Mouse (Mus musculus) MEL (cell line): Measurements from ENCODE around the gene Prrt4. TPM values are rescaled to one million over a fixed set of nuclear protein-coding genes. Genes with fewer than 3 reads are reported as not detected.
A peak's percentile ranks its signal among the peaks of the same experiment; 100 is the strongest.

Experiments
- DNase-seq: peaks from one replicate; pipeline ENCODE4 v3.0.0; 2011; ENCODE audit warnings: low read depth, low spot score
- H3K27ac ChIP-seq: 2 replicates; pipeline ENCODE4 v1.5.1; 2012; ENCODE audit warnings: low read depth, mild to moderate bottlenecking, control low read depth, low read length, moderate library complexity; ENCODE audit not compliant: control insufficient read depth
- H3K27me3 ChIP-seq, 2 experiments: fragments of 150-350 bp in 1 of 2; sonication (generic) in 1 of 2; 2 replicates each; pipeline ENCODE4 v1.6.1; 2012; ENCODE audit warnings: low read length in 2 of 2, mild to moderate bottlenecking in 2 of 2, improper control_type of control experiment in 1 of 2, moderate library complexity in 1 of 2; ENCODE audit not compliant: insufficient read depth in 2 of 2, control insufficient read depth in 1 of 2
- H3K36me3 ChIP-seq, 2 experiments: 2 replicates each; pipeline ENCODE4 v1.6.1; 2012 to 2014; ENCODE audit warnings: low read length in 2 of 2, improper control_type of control experiment in 1 of 2, inconsistent platforms in 1 of 2, mild to moderate bottlenecking in 1 of 2; ENCODE audit not compliant: insufficient read depth in 2 of 2, control insufficient read depth in 1 of 2
- H3K4me1 ChIP-seq, 2 experiments: fragments of 150-350 bp in 1 of 2; sonication (generic) in 1 of 2; 2 replicates each; pipeline ENCODE4 v1.6.1; 2012; ENCODE audit warnings: low read length in 2 of 2, improper control_type of control experiment in 1 of 2, mild to moderate bottlenecking in 1 of 2; ENCODE audit not compliant: insufficient read depth in 2 of 2, control insufficient read depth in 1 of 2
- H3K4me3 ChIP-seq, 2 experiments: fragments of 150-350 bp in 1 of 2; sonication (generic) in 1 of 2; 2 replicates each; pipeline ENCODE4 v1.5.1; 2012; ENCODE audit warnings: low read depth in 2 of 2, low read length in 2 of 2, mild to moderate bottlenecking in 2 of 2, moderate library complexity in 2 of 2, control low read depth in 1 of 2, improper control_type of control experiment in 1 of 2; ENCODE audit not compliant: control insufficient read depth in 1 of 2, insufficient read depth in 1 of 2
- H3K79me2 ChIP-seq: 2 replicates; pipeline ENCODE4 v1.6.1; 2012; ENCODE audit warnings: mild to moderate bottlenecking, low read length, moderate library complexity; ENCODE audit not compliant: control insufficient read depth, poor library complexity, insufficient read depth
- H3K9ac ChIP-seq: 2 replicates; pipeline ENCODE4 v1.6.1; 2012; ENCODE audit warnings: low read depth, mild to moderate bottlenecking, control low read depth, low read length, moderate library complexity; ENCODE audit not compliant: control insufficient read depth, poor library complexity, severe bottlenecking
- H3K9me3 ChIP-seq: fragments of 150-350 bp; sonication (generic); replicated peaks from 2 replicates; pipeline ENCODE4 v1.6.1; 2012; ENCODE audit warnings: mild to moderate bottlenecking, low read length, improper control_type of control experiment, moderate library complexity; ENCODE audit not compliant: insufficient read depth
- CHD1 ChIP-seq: IDR thresholded peaks from 2 replicates; pipeline ENCODE4 v1.6.1; 2012; ENCODE audit warnings: low read depth, mild to moderate bottlenecking, inconsistent platforms, low read length, improper control_type of control experiment
- CHD2 ChIP-seq: IDR thresholded peaks from 2 replicates; pipeline ENCODE4 v1.6.1; 2011; ENCODE audit warnings: low read length, improper control_type of control experiment
- CTCF ChIP-seq, 3 experiments: IDR thresholded peaks in 2 of 3; conservative IDR thresholded peaks in 1 of 3; 2 replicates each; pipeline ENCODE4 v1.5.1; 2011 to 2012; ENCODE audit warnings: low read length in 3 of 3, low read depth in 2 of 3, mild to moderate bottlenecking in 2 of 3, improper control_type of control experiment in 1 of 3, inconsistent platforms in 1 of 3, mixed read lengths in 1 of 3, moderate library complexity in 1 of 3; ENCODE audit not compliant: control insufficient read depth in 1 of 3, insufficient read depth in 1 of 3, poor library complexity in 1 of 3, severe bottlenecking in 1 of 3
- E2F4 ChIP-seq: IDR thresholded peaks from 2 replicates; pipeline ENCODE4 v1.6.1; 2011; ENCODE audit warnings: low read depth, low read length, improper control_type of control experiment, borderline replicate concordance
- ELF1 ChIP-seq: IDR thresholded peaks from 2 replicates; pipeline ENCODE4 v1.6.1; 2014; ENCODE audit warnings: low read depth, mild to moderate bottlenecking, inconsistent platforms, low read length, improper control_type of control experiment, moderate library complexity
- GATA1 ChIP-seq: IDR thresholded peaks from 2 replicates; pipeline ENCODE4 v1.6.1; 2011; ENCODE audit warnings: low read depth, low read length, improper control_type of control experiment
- JUND ChIP-seq: IDR thresholded peaks from 2 replicates; pipeline ENCODE4 v1.6.1; 2011; ENCODE audit warnings: low read depth, mild to moderate bottlenecking, improper control_type of control experiment, low read length
- KAT2A ChIP-seq: conservative IDR thresholded peaks from 2 replicates; pipeline ENCODE4 v1.6.1; 2012; ENCODE audit warnings: low read depth, low read length, improper control_type of control experiment, inconsistent platforms
- MAFK ChIP-seq: IDR thresholded peaks from 2 replicates; pipeline ENCODE4 v1.6.1; 2011; ENCODE audit warnings: low read depth, mild to moderate bottlenecking, low read length, improper control_type of control experiment, borderline replicate concordance
- MEF2A ChIP-seq: IDR thresholded peaks from 2 replicates; pipeline ENCODE4 v1.6.1; 2014; ENCODE audit warnings: low read depth, mild to moderate bottlenecking, inconsistent platforms, low read length, improper control_type of control experiment; ENCODE audit not compliant: poor library complexity, insufficient replicate concordance, severe bottlenecking; ENCODE audit errors: extremely low read depth
- MXI1 ChIP-seq: IDR thresholded peaks from 2 replicates; pipeline ENCODE4 v1.6.1; 2011; ENCODE audit warnings: mild to moderate bottlenecking, low read depth, low read length, improper control_type of control experiment
- MYB ChIP-seq: IDR thresholded peaks from 2 replicates; pipeline ENCODE4 v1.6.1; 2011; ENCODE audit warnings: mild to moderate bottlenecking, low read depth, low read length, improper control_type of control experiment
- NRF1 ChIP-seq: IDR thresholded peaks from 2 replicates; pipeline ENCODE4 v1.6.1; 2014; ENCODE audit warnings: low read depth, mild to moderate bottlenecking, inconsistent platforms, low read length, improper control_type of control experiment, moderate library complexity; ENCODE audit not compliant: poor library complexity, insufficient read depth, severe bottlenecking
- RCOR1 ChIP-seq: IDR thresholded peaks from 2 replicates; pipeline ENCODE4 v1.6.1; 2012; ENCODE audit warnings: low read depth, mild to moderate bottlenecking, inconsistent platforms, low read length, improper control_type of control experiment
- TBP ChIP-seq: IDR thresholded peaks from 2 replicates; pipeline ENCODE4 v1.8.0; 2011; ENCODE audit warnings: low read depth, low read length, improper control_type of control experiment
- TCF12 ChIP-seq: IDR thresholded peaks from 2 replicates; pipeline ENCODE4 v1.6.1; 2014; ENCODE audit warnings: low read depth, mild to moderate bottlenecking, inconsistent platforms, low read length, improper control_type of control experiment, moderate library complexity
- ZMIZ1 ChIP-seq: IDR thresholded peaks from 2 replicates; pipeline ENCODE4 v1.6.1; 2012; ENCODE audit warnings: low read depth, mild to moderate bottlenecking, inconsistent platforms, low read length, improper control_type of control experiment, moderate library complexity
- polyA plus RNA-seq, 2 experiments: library from polyadenylated mRNA; stranded (reverse) in 1 of 2; unstranded in 1 of 2; fragments of >175 nt in 1 of 2; fragments of >200 nt in 1 of 2; gene quantifications; 2 replicates each; pipeline versions ENCODE4 v1.2.1 to v1.2.4; 2012; ENCODE audit warnings: low replicate concordance in 2 of 2, low read depth in 1 of 2; ENCODE audit not compliant: insufficient read length in 2 of 2, insufficient read depth in 1 of 2, missing spikeins in 1 of 2
- total RNA-seq: library from RNA; depleted of rRNA; stranded (reverse); fragments of 300-350 nt; gene quantifications from 2 replicates; pipeline ENCODE4 v1.2.3, GENCODE M21; 2012

Gene Prrt4
- total and polyA plus RNA-seq, 3 experiments, result 0.17 TPM; not detected in 2

- TF ChIP-seq RCOR1 (no peak), CTCF (IDR thresholded peaks at IDR 0.05 in 2 of 3, conservative IDR thresholded peaks at IDR 0.05 in 1 of 3; ENCODE audit: control insufficient read depth in 1 of 3, insufficient read depth in 1 of 3, low read depth in 2 of 3, low read length in 3 of 3, poor library complexity in 1 of 3, severe bottlenecking in 1 of 3) (no peak), MXI1 (peak; percentile 89), ELF1 (no peak), MAFK (no peak), ZMIZ1 (peak; percentile 36; the same call in 1 of the 2 replicates), NRF1 (peak; percentile 35; the same call in 1 of the 2 replicates), MEF2A (no peak), MYB (no peak), E2F4 (no peak), TCF12 (peak; percentile 15; the same call in 1 of the 2 replicates)
Observed at GRCm38 (mm10) chr6:29211806-29212492, 32.6 kb upstream of the Prrt4 start (continued).

GRCm38 (mm10) chr6:29211146-29211545, 31.8 kb upstream of the Prrt4 start:
- no peaks in the 10 kb centered on the region; the same call in 1 of the 2 replicates for H3K79me2 ChIP-seq
- H3K4me3 ChIP-seq, result peak overlapping the region; percentile 68 to 74
- peaks cover 13 to 33% of the 10 kb centered on the region in 2 experiments for H3K4me1 ChIP-seq
- peak; percentile 41 for DNase-seq
- peak overlapping the region; percentile 71 for H3K9ac ChIP-seq
- H3K27ac ChIP-seq, result peak overlapping the region; percentile 7; the same call in 1 of the 2 replicates
- no peaks in the 10 kb centered on the region for H3K9me3 ChIP-seq
- no peaks in the 10 kb centered on the region for H3K27me3 ChIP-seq
- peaks cover 1 to 20% of the 10 kb centered on the region in 2 experiments; a peak in 2 of 4 replicates for H3K36me3 ChIP-seq
- TF ChIP-seq TBP, result no peak
- TF ChIP-seq CTCF (IDR thresholded peaks at IDR 0.05 in 2 of 3, conservative IDR thresholded peaks at IDR 0.05 in 1 of 3; ENCODE audit: control insufficient read depth in 1 of 3, insufficient read depth in 1 of 3, low read depth in 2 of 3, low read length in 3 of 3, poor library complexity in 1 of 3, severe bottlenecking in 1 of 3), result peak in 2 of 3 experiments; percentile 20 to 24; a peak in 2 of 6 replicates
- 0 out of 2 replicates have a peak, but pooled peaks have one; percentile 32 for TF ChIP-seq CHD1

GRCm38 (mm10) chr6:29210231-29210936, 31.0 kb upstream of the Prrt4 start:
- peak overlapping the region; percentile 39; the same call in 1 of the 2 replicates for H3K27ac ChIP-seq
- H3K9ac ChIP-seq, result no peak overlapping the region
- no peaks in the 10 kb centered on the region for H3K27me3 ChIP-seq
- peak; percentile 72 for DNase-seq
- H3K9me3 ChIP-seq, result no peaks in the 10 kb centered on the region
- no peak overlapping the region for H3K4me3 ChIP-seq
- H3K4me1 ChIP-seq, result peaks cover 13 to 33% of the 10 kb centered on the region in 2 experiments
- TF ChIP-seq GATA1 (peak; percentile 29; the same call in 1 of the 2 replicates), TBP (peak; percentile 58; the same call in 1 of the 2 replicates), KAT2A (no peak), CHD2 (no peak), JUND (no peak)
- TF ChIP-seq, all 39 proteins: peak for 2
- Histone ChIP-seq H3K79me2 (no peaks in the 10 kb centered on the region; the same call in 1 of the 2 replicates), H3K36me3 (peaks cover 1 to 20% of the 10 kb centered on the region in 2 experiments; a peak in 2 of 4 replicates)
